ENCODE assay signal across 15 mouse cellular contexts in the genomic region with DNA sequence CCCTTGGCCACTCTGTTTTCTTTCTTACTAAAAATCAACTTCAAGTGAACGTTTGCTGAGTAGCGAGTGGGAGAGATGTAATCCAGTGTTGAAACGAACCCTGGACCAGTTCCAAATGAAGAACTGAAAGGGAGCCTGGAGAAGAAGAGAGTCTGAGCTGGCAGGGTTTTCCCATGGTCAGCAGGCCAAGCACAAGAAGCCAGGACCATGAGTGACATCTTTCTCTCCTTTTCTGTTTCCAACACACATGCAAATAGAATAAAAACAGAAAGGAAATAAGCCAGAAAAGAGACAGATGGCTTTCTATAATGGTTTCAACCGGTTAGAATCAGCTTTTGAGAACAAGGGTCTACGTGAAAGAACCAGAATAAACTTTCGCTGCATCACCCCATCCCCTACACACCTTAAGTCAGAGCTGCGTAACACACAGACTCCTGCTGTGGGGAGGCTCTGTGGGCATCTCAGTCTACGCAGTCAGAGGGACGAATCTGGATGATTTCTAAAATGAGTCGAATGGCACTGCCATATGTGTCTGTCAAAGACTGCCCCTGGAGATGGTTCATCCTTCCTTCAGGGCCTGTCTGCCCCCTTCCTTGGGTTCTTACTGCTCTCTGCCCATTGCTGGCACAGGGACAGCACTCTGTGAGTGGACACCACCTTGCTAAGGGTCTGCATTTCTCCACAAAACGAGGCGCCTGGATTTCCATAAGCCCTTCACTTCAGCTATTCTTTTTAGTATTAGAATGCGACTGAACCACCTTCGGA.
DNase-seq lines count a peak whose midpoint lies in the region; ATAC-seq and TF ChIP-seq lines count a peak whose summit lies in the region.
"Had no signal": no experiment of that assay in that cellular context is flagged by ENCODE, and none has a peak within 500 bp of the region (broad histone marks: within the 10 kb centered on the region; RNA-seq: fewer than 3 reads in every experiment).

No protein-coding gene starts in this region.

- H3K27ac ChIP-seq in cortical plate, adult 2 months (ENCODE audit: insufficient read depth, low read length) = peak overlapping the region; percentile 12
- H3K27ac ChIP-seq: hindbrain, embryonic 15.5 days; kidney, postnatal 0 days; limb, embryonic 13.5 days had no signal

- intact Hi-C loops in left cerebral cortex, postnatal 4 days (cut with DNase I) = no loop called here
- intact Hi-C loops in left cerebral cortex, postnatal 10 days (cut with DNase I) = loop anchor here (5.0 kb wide), 1 partner anchor 91 kb away; the partner anchor contains the start of gene Rgs7bp

- peak; percentile 52 for ATAC-seq in frontal cortex, adult (ENCODE audit: low TSS enrichment)

- TF ChIP-seq POLR2A in cortical plate, adult 2 months (IDR thresholded peaks at IDR 0.05; ENCODE audit: extremely low read depth, insufficient read depth, low read length) = no peak

- H3K4me1 ChIP-seq in cortical plate, adult 2 months (ENCODE audit: control insufficient read depth, insufficient read depth, low read length) = peaks cover 14% of the 10 kb centered on the region

- no peak overlapping the region for H3K4me3 ChIP-seq in cortical plate, adult 2 months (ENCODE audit: insufficient read depth, low read length)
- H3K4me3 ChIP-seq: hindbrain, embryonic 15.5 days; limb, embryonic 13.5 days had no signal

- no peak for DNase-seq in frontal cortex, postnatal 10 days (ENCODE audit: low spot score in 2 of 2)
- peak; percentile 29 for DNase-seq in left cerebral cortex, postnatal 4 days
- no peak for DNase-seq in left cerebral cortex, postnatal 10 days (ENCODE audit: extremely low spot score in 1 of 2, low spot score in 2 of 2)
- peak; percentile 32 for DNase-seq in cerebellum, adult 11 months
- DNase-seq in thymus, postnatal 10 days (ENCODE audit: low spot score in 2 of 2) = no peak
- no peak for DNase-seq in urinary bladder, postnatal 36 days (ENCODE audit: low spot score in 2 of 2)
- DNase-seq: adrenal gland, postnatal 36 days; B cell, adult 2 months; layer of hippocampus, adult 9-11 months; thymus, adult 18-20 months had no signal

- TF ChIP-seq CTCF in cortical plate, adult 2 months (IDR thresholded peaks at IDR 0.05; ENCODE audit: extremely low read depth, insufficient read depth, low read length) = no peak

Comparison
In these comparisons a context has a peak if more than half of its experiments do, and no peak if none do; other contexts are left out.
1. DNase-seq: peak in left cerebral cortex, postnatal 4 days (single experiment) and cerebellum, adult 11 months (single experiment); none in frontal cortex, postnatal 10 days (0 of 2), left cerebral cortex, postnatal 10 days (0 of 2), thymus, postnatal 10 days (0 of 2) and urinary bladder, postnatal 36 days (0 of 2).